Mouse (Mus musculus) brain, embryonic 14.5 days (tissue): ENCODE data around the gene Fam214a. TPM values are rescaled to one million over a fixed set of nuclear protein-coding genes. Genes with fewer than 3 reads are reported as not detected.
A peak's percentile ranks its signal among the peaks of the same experiment; 100 is the strongest.

ENCODE experiments used
- DNase-seq: peaks from one replicate; pipeline ENCODE4 v3.0.0-alpha.2; 2011; ENCODE audit warnings: low read depth
- CTCF ChIP-seq: fragments of 200-500 bp; IDR thresholded peaks from 2 replicates; pipeline ENCODE4 v1.5.1; 2012; ENCODE audit warnings: inconsistent platforms, mild to moderate bottlenecking, moderate library complexity, borderline replicate concordance; ENCODE audit not compliant: insufficient read depth, insufficient read length; ENCODE audit errors: extremely low read depth
- POLR2A ChIP-seq: fragments of 200-500 bp; IDR thresholded peaks from 2 replicates; pipeline ENCODE4 v1.6.1; 2012; ENCODE audit warnings: mild to moderate bottlenecking, inconsistent platforms, borderline replicate concordance; ENCODE audit not compliant: poor library complexity, insufficient read depth, insufficient read length, severe bottlenecking; ENCODE audit errors: extremely low read depth
- polyA plus RNA-seq: library from polyadenylated mRNA; depleted of rRNA; stranded (reverse); fragments of >200 nt; gene quantifications from 2 replicates; pipeline ENCODE4 v1.2.3, GENCODE M21; 2012

The Fam214a gene
- polyA plus RNA-seq, 1 experiment, result 25.4 TPM

- no peak for TF ChIP-seq CTCF
- no peak for TF ChIP-seq POLR2A
- DNase-seq, result no peak
Observed at GRCm38 (mm10) chr9:74953959-74954279, 1.2 kb downstream of the Fam214a start.

DNA sequence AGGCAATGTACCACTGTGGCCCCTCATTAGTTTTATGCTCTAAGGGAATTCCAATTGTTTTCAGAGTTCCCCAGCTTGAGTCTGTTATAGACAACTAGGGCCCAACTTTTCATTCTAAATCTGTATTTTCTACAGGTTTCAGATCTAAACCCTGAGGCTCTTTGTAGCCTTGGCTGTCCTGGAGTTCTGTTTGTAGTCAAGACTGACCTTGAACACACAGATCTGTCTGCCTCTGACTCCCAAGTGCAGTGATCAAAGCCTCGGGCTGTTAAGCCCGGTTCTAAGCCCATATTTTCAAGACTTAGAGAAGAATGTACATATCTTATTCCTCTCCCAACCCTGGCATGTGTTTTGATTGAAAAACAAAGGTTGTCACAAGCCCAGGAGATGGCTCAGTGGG is 1.7 kb downstream of the Fam214a start:
- DNase-seq, result no peak
- no peak for TF ChIP-seq POLR2A
- TF ChIP-seq CTCF, result no peak

DNA sequence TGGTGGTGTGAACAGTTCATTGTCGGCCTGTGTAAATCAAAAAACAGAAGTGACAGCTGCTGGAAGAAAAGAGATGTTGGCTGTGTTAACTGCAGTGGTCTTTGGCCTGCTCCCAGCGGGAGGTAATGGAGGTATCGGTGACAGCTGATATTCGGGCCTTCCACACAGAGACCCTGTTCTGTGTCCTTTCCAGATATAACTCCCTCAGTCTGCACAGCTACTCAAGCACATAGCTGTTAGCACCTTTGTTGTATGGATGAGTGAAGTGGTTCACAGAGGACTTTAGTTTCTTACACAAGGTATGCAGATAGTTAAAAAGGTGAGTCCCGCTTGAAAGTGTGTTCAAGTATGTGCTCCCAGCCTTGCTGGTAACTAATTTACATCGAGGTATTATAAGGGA is 7.9 kb downstream of the Fam214a start:
- peak; percentile 46 for DNase-seq
- no peak for TF ChIP-seq CTCF
- TF ChIP-seq POLR2A, result no peak

GRCm38 (mm10) chr9:74961073-74961575 is 8.4 kb downstream of the Fam214a start:
- peak; percentile 88 for DNase-seq
- TF ChIP-seq CTCF (no peak), POLR2A (no peak)

DNA sequence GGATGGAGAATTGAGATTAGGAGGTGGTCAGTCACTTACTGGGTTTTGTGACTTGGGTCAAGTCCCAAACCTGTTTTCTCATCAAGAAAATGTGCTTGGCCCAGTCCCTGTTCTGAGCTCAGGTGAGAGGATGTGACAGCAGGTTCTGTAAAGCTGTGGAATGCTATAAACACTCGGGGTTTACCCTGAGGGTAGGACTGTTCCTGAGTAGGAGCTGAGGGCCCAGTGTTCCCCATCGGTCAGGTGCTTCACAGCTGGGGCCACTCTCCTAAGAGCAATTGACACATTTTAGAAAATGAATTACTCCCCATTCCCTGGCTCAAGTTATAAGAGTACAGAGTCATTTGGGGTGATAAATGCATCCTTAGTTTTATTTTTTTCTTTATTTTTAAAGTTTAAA is 11.3 kb downstream of the Fam214a start:
- DNase-seq, result no peak
- TF ChIP-seq CTCF, result no peak
- TF ChIP-seq POLR2A, result no peak

DNA sequence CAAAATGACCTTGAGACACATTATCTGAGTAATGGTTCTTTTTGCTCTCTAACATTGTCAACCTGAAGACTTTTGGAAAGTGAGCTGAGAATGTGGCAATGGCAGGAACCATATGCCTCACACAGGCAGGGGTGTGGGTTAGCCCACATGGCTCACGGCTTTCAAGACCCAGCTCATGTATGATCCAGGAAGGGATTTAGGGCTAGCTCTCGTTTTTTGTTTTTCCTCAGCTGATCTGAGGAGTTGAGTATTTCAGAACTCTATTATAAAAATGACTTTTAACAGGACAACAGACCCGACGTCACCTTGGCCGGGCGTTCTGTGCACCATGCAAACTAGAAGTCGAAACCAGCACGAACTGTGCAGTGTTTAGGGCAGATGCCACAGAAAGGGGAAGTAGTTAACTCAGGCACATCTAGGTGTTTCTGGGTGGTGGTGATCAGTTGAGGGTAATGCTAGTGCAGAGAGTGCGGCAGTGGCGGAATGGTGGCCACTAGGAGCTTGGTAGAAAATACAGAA is 12.2 kb downstream of the Fam214a start:
- TF ChIP-seq POLR2A (no peak), CTCF (no peak)
- DNase-seq, result no peak

- no peak for TF ChIP-seq CTCF
- no peak for TF ChIP-seq POLR2A
- no peak for DNase-seq
Observed at GRCm38 (mm10) chr9:74966200-74966599, 13.5 kb downstream of the Fam214a start.

DNA sequence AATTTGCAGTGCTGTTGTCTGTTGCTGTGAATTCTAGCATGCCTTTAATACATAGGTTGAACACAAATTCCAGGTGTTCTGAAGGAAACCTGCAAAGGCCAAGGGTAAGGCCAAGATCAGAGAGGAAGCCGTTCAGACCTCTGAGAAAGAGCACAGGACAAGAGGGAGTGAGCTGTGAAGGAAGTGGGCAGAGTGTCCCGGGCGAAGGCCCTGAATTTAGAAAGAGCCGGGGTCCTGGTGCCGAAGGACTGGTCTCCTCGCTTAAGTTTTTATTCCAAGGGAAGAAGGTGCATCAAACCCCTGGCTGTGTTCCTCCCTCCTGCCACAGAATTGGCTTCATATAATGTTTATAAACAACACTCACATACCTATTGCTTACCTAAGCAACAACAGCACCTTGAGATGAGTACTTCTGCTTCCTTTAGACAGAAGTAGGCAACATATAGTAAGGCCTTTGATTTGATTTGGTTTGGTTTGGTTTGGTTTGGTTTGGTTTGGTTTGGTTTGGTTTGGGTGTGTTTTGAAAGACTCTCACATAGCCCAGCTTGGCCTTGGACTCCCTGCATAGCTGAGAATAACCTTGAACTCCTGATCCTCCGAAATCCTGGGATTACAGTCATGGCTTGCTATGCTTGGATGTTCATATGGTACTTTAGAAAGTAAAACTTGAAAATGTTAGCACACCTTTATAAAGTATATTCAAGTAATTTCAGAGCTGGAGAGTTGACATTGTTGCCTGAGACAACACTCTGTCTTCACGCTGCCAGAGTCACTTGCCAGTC is 16.2 kb downstream of the Fam214a start:
- no peak for DNase-seq
- TF ChIP-seq CTCF (no peak), POLR2A (no peak)

DNA sequence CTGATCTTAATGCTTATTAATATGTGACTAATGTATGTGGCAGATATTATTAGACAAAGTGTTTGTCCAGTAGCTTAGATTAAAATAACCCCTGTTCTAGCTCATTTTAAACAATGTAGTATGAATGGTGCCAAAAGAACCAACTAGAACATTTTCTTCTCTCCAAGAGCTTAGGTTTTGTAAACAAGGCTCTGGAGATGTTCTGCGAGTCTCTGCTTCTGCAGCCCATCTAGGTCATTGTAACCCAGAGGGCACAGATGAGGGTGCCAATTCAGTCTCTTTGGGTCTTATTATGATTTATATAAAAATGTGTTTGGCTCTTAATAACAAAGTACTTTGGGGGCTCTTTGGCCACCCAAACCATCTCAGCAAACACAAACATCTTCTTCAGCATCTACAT is 17.9 kb downstream of the Fam214a start:
- TF ChIP-seq POLR2A, result no peak
- no peak for TF ChIP-seq CTCF
- DNase-seq, result no peak

DNA sequence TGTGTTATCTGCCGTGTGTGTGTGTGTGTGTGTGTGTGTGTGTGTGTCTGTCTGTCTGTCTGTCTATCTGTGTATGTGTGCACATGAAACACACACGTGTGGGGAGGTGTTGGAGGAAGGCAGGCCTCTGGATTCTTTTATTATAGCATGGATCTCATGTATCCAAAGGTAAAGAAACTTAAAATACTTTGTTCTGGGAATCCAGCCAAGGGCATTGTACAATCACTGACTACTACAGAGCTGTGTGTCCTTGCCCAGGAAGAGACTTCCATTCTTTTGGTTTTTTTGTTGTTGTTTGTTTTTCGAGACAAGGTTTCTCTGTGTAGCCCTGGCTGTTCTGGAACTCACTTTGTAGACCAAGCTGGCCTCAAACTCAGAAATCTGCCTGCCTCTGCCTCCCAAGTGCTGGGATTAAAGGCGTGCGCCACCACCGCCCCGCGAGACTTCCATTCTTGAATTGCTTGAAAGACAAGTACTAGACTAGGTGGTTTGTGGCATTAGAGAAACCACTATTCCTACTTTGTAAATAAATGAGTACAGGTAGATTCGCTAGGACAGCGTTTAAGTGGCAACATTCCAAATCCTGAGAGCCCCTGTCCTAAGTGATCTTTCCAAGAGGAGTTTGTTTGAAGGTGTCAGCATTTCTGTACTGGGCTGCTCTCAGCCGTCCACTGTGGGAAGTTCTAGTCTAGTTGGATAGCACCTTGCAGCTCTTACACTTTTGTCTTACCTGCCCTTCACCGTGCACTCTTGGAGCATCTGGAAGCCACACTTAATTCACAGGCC is 18.7 kb downstream of the Fam214a start:
- DNase-seq, result no peak
- TF ChIP-seq CTCF (no peak), POLR2A (no peak)

- TF ChIP-seq CTCF, result no peak
- no peak for TF ChIP-seq POLR2A
- DNase-seq, result no peak
Observed at GRCm38 (mm10) chr9:74972736-74973135, 20.1 kb downstream of the Fam214a start.
